Mouse (Mus musculus) skeletal muscle tissue, adult 2 months (tissue): ENCODE results near the gene Mroh2a.

ENCODE experiments used
- DNase-seq: peaks from one replicate; pipeline ENCODE4 v3.0.0-alpha.2; 2012; ENCODE audit warnings: low read depth, low spot score

The Mroh2a gene

DNA sequence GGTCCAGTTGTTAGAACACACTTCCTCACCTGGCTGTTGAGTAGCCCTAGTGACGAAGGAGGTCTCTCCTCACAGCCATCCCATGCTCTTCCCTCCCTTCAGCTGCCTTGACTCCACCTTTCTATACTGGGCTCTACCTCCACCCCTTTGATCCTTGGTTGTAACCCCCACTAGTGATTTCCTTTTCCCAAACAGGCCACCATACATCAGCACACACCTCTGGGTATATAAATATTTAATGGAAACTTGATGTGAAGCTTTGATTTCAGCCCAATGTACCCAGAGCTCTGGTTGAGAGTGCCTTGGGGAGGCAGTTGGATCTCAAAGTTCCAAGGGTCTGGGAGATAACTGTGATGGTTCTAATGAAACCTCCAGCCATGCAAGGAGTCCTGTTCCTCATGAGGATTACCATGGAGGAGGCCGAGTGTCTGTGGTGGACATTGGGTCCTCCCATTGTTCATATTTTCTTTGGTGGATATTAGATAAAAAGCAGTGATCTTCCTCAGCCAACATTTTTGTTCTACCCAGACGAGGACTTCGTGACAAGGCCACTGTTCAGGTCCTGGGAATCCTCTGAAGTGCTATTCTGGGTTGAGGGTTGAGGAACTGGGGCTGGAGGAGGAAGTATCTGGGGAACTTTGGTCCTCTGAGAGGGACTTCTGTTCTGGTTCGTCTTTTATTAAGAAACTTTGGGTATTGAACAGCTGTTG is at the start of gene Mroh2a:
Mroh2a (plus strand) TSS at position 317 of the 710 bp plus-strand sequence.
- DNase-seq: no peak

GRCm38 (mm10) chr1:88179657-88180056 is 47.1 kb upstream of the Mroh2a start:
- no peak for DNase-seq

DNA sequence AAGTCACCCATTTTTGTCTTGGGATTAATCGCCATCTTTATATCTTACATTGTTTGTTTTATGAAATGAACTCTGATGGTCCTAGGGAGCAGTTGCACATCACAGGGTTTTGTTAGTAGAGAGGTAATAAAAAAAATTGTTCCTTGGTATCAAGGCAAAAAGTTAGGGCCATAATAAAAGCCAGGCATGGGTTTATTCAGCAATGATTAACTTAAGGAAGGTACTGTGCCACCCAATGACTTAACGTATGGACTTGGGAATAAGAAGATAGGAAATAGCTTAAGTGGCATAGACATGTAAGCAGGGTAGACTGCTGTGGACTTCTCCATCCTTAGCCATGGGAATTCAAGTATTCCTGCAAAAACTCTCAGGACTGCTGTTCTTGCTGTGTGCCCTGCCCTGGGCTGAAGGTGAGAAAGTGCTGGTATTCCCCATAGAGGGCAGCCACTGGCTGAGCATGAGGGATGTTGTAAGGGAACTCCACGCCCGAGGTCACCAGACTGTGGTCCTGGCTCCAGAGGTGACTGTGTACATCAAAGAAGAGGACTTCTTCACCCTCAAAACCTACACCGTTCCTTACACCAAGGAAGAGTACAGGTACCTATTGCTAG is 40.4 kb upstream of the Mroh2a start:
- no peak for DNase-seq

DNA sequence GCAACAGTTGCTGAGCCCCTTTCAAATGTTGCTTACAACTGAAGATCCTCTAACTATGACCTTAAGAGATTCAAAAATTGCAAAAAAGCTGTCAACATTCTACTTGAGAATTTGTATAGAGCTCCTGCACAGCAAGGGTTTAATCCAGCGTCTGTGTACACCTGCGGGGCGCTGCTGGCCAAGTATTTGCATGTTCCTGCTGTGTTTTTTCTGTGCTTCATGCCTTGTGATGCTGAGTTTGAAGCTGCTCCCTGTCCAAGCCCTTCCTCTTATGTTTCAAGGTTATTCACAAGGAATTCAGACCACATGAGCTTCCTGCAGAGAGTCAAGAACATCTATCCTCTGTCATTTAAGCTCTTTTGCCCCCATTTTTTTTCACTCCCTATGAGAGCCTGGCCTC is 34.6 kb upstream of the Mroh2a start:
- DNase-seq: no peak

DNA sequence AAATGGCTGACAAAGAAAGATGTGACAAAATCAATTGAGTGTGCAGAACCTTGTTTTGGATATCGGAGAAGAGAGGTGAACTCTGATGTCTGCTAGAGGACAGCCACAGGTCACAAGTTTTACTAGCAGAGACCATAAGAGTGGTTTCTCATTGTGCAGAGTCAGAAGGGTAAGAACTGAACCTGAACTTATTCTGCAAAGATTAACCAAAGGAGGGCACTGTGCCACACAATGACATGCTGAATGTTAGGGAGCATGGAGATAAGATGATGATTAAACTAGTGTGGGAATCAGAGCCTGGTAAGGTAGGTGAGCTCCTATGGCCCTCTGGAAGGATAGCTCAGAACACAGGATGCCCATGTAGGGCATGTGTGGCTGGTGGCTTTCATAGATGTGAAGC is 31.1 kb upstream of the Mroh2a start:
- no peak for DNase-seq

DNA sequence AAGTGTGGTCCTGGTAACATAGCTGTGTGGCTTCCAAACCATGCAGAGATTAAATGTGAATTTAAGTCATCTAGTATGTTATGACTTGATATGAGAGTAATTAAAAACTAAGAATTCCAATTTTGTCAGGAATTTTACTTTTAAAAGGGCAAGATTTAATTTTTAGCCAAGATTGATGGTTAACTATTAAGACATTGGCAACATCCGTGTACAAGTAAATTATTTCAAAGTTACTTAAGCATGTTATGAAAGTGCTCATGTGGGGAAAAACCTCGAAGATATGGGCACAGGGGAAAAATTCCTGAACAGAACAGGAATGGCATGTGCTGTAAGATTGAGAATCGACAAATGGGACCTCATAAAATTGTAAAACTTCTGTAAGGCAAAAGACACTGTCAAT is 29.3 kb upstream of the Mroh2a start:
- DNase-seq: no peak

DNA sequence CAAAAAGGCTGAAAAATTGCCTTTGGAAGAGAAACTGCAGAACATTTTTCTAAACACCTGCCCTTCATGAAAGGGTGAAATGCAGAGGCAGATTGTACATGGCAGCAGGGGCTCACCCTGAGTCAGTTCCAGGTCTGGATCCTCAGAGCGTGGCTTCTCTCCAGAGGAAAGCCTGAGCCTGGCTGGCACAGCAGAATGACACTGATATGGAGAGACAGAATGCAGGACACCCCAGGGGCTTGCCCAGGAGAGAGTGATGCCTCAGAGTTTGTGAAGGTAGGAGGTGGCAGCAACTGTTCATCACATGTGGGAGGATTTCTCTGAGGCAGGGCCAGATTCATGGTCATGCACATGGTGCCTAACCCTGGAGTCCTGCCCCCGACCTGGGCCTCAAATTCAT is 26.8 kb upstream of the Mroh2a start:
- no peak for DNase-seq

DNA sequence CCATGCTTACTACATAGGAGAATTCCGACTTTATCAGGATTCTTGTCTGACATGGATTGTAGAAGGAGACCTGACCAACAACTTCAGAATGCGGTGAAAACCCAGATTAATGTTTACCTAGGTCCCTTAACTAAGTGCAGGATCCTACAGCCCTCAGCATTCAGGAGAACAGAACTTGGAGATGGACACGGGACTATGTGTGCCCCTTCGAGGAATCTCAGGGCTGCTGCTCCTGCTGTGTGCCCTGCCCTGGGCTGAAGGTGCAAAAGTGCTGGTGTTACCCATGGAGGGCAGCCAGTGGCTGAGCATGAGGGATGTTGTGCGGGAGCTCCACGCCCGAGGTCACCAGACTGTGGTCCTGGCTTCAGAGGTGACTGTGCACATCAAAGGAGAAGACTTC is 26.3 kb upstream of the Mroh2a start, which contains the start of gene Ugt1a2:
Ugt1a2 (plus strand) TSS at position 146 of the 400 bp plus-strand sequence.
- no peak for DNase-seq

- DNase-seq: peak; percentile 27
Observed at GRCm38 (mm10) chr1:88205294-88205922, 21.4 kb upstream of the Mroh2a start, which contains the start of gene Dnajb3. Gene Dnajb3, minus strand, starts transcription at chr1:88205782.

- no peak for DNase-seq
Observed at GRCm38 (mm10) chr1:88206843-88207479, 19.8 kb upstream of the Mroh2a start.

- peak; percentile 11 for DNase-seq
Observed at GRCm38 (mm10) chr1:88211812-88212211, 15.0 kb upstream of the Mroh2a start, which contains the start of gene Ugt1a1. Gene Ugt1a1, plus strand, starts transcription at chr1:88211959.

- peak; percentile 14 for DNase-seq
Observed at GRCm38 (mm10) chr1:88212341-88213045, 14.3 kb upstream of the Mroh2a start.

GRCm38 (mm10) chr1:88213061-88213460 is 13.7 kb upstream of the Mroh2a start:
- DNase-seq: peak; percentile 2

- DNase-seq: peak; percentile 23
Observed at GRCm38 (mm10) chr1:88213766-88214461, 12.9 kb upstream of the Mroh2a start.

- DNase-seq: peak; percentile 17
Observed at GRCm38 (mm10) chr1:88214462-88214952, 12.3 kb upstream of the Mroh2a start.

DNA sequence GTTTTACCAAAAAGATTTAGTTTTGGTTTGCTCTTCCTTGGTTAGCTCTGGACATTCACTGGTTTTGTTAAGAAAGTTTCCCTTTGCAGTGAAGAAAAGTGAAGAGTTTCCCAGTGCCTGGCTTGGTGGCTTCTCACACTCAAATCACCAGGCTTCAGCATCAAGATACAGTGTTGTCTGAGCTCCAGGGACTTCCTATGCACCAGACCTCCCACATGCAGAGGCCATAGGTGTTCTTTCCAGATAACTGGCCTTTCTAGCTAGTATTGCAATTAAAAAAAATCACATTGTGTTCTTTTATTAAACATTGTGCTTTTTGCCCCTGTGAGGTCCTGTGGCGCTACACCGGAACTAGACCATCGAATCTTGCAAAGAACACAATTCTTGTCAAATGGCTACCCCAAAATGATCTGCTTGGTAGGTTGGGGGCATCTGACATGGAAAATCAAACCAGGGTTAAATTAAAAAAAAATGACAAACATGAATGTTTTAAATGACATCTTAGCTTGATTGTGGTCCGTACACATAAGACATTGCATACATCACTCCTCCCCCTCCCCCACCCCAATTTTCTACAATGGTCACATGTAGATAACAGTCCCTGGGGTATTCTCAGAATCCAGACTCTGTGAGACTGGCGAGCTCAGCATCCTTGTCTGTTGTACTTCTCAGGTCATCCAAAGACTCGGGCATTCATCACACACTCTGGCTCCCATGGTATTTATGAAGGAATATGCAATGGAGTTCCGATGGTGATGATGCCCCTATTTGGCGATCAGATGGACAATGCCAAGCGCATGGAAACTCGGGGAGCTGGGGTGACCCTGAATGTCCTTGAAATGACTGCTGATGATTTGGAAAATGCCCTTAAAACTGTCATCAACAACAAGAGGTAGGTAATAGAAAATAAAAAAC is 11.1 kb upstream of the Mroh2a start:
- peak; percentile 11 for DNase-seq

- DNase-seq: peak; percentile 4
Observed at GRCm38 (mm10) chr1:88216551-88216950, 10.2 kb upstream of the Mroh2a start.

DNA sequence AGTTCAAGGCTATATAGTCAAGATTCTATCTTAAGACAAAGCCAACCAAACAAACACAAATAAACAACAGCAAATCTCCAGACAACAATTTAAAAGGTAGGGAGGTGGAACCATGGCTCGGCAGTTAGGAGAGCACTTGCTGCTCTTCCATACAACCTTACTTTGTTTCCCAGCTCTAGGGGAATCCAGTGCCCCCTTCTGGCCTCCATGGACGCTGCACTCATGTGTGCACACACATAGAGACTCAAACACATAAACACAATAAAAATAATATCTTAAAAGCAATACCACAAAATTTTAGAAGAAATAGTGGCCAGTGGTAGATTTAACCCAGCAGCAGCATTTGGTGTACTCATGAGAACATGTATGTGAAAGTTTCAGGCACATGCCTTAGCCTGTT is 9.6 kb upstream of the Mroh2a start:
- peak; percentile 3 for DNase-seq

GRCm38 (mm10) chr1:88217576-88217975 is 9.2 kb upstream of the Mroh2a start:
- DNase-seq: peak; percentile 6

DNA sequence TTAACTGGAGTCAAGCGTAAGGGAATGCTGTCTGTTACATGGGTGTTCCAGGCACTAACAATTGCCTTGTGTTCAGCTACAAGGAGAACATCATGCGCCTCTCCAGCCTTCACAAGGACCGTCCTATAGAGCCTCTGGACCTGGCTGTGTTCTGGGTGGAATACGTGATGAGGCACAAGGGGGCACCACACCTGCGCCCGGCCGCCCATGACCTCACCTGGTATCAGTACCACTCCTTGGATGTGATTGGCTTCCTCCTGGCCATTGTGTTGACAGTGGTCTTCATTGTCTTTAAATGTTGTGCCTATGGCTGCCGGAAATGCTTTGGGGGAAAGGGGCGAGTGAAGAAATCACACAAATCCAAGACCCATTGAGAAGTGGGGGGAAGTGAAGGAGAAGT is 8.7 kb upstream of the Mroh2a start:
- DNase-seq: peak; percentile 10
